In genomic region chr3:14667126-14667525, GRCm38 (mm10) we compare ENCODE assay signal across 9 mouse cellular contexts. TPM values are rescaled to one million over a fixed set of nuclear protein-coding genes. Genes with fewer than 3 reads are reported as not detected.
DNase-seq lines count a peak whose midpoint lies in the region; ATAC-seq and TF ChIP-seq lines count a peak whose summit lies in the region.
"Had no signal": no experiment of that assay in that cellular context is flagged by ENCODE, and none has a peak within 500 bp of the region (broad histone marks: within the 10 kb centered on the region; RNA-seq: fewer than 3 reads in every experiment).

No protein-coding gene starts in this region.

- no peak for ATAC-seq in hindbrain, embryonic 12.5 days (ENCODE audit: low FRiP score)
- peak; percentile 96 for ATAC-seq in megakaryocyte progenitor cell, adult 5-6 weeks (replicated peaks; ENCODE audit: poor library complexity)

- no peaks in the 10 kb centered on the region for H3K36me3 ChIP-seq in hindbrain, embryonic 10.5 days
- H3K36me3 ChIP-seq in hindbrain, embryonic 12.5 days = no peaks in the 10 kb centered on the region
- peaks cover 0 to 1% of the 10 kb centered on the region in 2 experiments for H3K36me3 ChIP-seq in CH12.LX (replicated peaks in 1 of 2; ENCODE audit: control insufficient read depth in 1 of 2, insufficient read depth in 1 of 2, low read length in 1 of 2)
- H3K36me3 ChIP-seq: liver, embryonic 13.5 days had no signal

- dilution Hi-C loops in CH12.LX (cut with MboI; ENCODE audit: extremely low pct_ligation_motif_present, extremely low pct_unique_long_range_greater_than_20kb, low sequenced_read_pairs) = no loop called here

- no peak overlapping the region for H3K27ac ChIP-seq in hindbrain, embryonic 10.5 days
- no peak overlapping the region for H3K27ac ChIP-seq in hindbrain, embryonic 12.5 days
- H3K27ac ChIP-seq in CH12.LX (ENCODE audit: insufficient read depth, low read depth) = no peak overlapping the region
- H3K27ac ChIP-seq in embryonic fibroblast, embryonic 13.5 days (ENCODE audit: insufficient read depth, low read length) = no peak overlapping the region
- no peak overlapping the region for H3K27ac ChIP-seq in layer of hippocampus, adult 2 months
- H3K27ac ChIP-seq: liver, embryonic 13.5 days had no signal

- DNase-seq in hindbrain, embryonic 10.5 days (ENCODE audit: low spot score) = peak; percentile 45
- peak; percentile 42 for DNase-seq in CH12.LX (ENCODE audit: extremely low read depth)
- peak; percentile 63 for DNase-seq in adrenal gland, postnatal 14 days
- DNase-seq in layer of hippocampus, adult 2 months (ENCODE audit: low spot score in 2 of 2) = peak; percentile 33 to 49
- peak; percentile 22 for DNase-seq in thymus, postnatal 14 days
- DNase-seq: liver, embryonic 13.5 days had no signal

- no peak for TF ChIP-seq POLR2A in CH12.LX (IDR thresholded peaks at IDR 0.05; ENCODE audit: low read depth, low read length)
- no peak for TF ChIP-seq POLR2A in embryonic fibroblast, embryonic 13.5 days (IDR thresholded peaks at IDR 0.05; ENCODE audit: low read depth, low read length)

- no peaks in the 10 kb centered on the region for H3K79me2 ChIP-seq in CH12.LX (replicated peaks; ENCODE audit: control insufficient read depth, extremely low read depth, insufficient read depth, poor library complexity, severe bottlenecking)

- TF ChIP-seq EP300 in CH12.LX (IDR thresholded peaks at IDR 0.05; ENCODE audit: low read length) = no peak

- peak; percentile 65 for TF ChIP-seq RAD21 in CH12.LX (IDR thresholded peaks at IDR 0.05; ENCODE audit: low read depth, low read length)

- H3K4me2 ChIP-seq in hindbrain, embryonic 12.5 days (replicated peaks) = no peak overlapping the region
- no peak overlapping the region for H3K4me2 ChIP-seq in CH12.LX (ENCODE audit: insufficient read depth, low read depth, poor library complexity, severe bottlenecking)
- H3K4me2 ChIP-seq: liver, embryonic 13.5 days had no signal

- no peak overlapping the region for H3K9ac ChIP-seq in hindbrain, embryonic 12.5 days
- H3K9ac ChIP-seq in CH12.LX (ENCODE audit: insufficient read depth, low read depth) = no peak overlapping the region
- H3K9ac ChIP-seq: liver, embryonic 13.5 days had no signal

- 55% methylated on average over 2 of the region's 2 CpGs for WGBS in hindbrain, embryonic 10.5 days
- WGBS in hindbrain, embryonic 12.5 days = 49% methylated on average over 2 of the region's 2 CpGs

- TF ChIP-seq CTCF in CH12.LX (conservative IDR thresholded peaks at IDR 0.05 in 1 of 2, IDR thresholded peaks at IDR 0.05 in 1 of 2; ENCODE audit: low read depth in 2 of 2, low read length in 2 of 2) = peak; percentile 76 to 80
- TF ChIP-seq CTCF in embryonic fibroblast, embryonic 13.5 days (IDR thresholded peaks at IDR 0.05; ENCODE audit: borderline replicate concordance, insufficient read depth, low read length) = 0 out of 2 replicates have a peak, but pooled peaks have one; percentile 22
- peak; percentile 89 for TF ChIP-seq CTCF in layer of hippocampus, adult 2 months (conservative IDR thresholded peaks at IDR 0.05)

- H3K4me1 ChIP-seq in hindbrain, embryonic 10.5 days (replicated peaks) = no peaks in the 10 kb centered on the region
- H3K4me1 ChIP-seq in hindbrain, embryonic 12.5 days = no peaks in the 10 kb centered on the region
- H3K4me1 ChIP-seq in CH12.LX (ENCODE audit: control insufficient read depth in 1 of 2, insufficient read depth in 2 of 2) = no peaks in the 10 kb centered on the region
- H3K4me1 ChIP-seq in embryonic fibroblast, embryonic 13.5 days (ENCODE audit: control insufficient read depth, insufficient read depth, low read length) = no peaks in the 10 kb centered on the region
- H3K4me1 ChIP-seq: liver, embryonic 13.5 days had no signal

- no peak overlapping the region for H3K4me3 ChIP-seq in hindbrain, embryonic 10.5 days
- no peak overlapping the region for H3K4me3 ChIP-seq in hindbrain, embryonic 12.5 days
- no peak overlapping the region for H3K4me3 ChIP-seq in CH12.LX (replicated peaks in 1 of 3; ENCODE audit: low read depth in 2 of 3, low read length in 2 of 3, poor library complexity in 1 of 3)
- no peak overlapping the region for H3K4me3 ChIP-seq in embryonic fibroblast, embryonic 13.5 days (ENCODE audit: insufficient read depth, low read length)
- H3K4me3 ChIP-seq in layer of hippocampus, adult 2 months = no peak overlapping the region
- H3K4me3 ChIP-seq: liver, embryonic 13.5 days had no signal

- no peaks in the 10 kb centered on the region for H3K27me3 ChIP-seq in hindbrain, embryonic 10.5 days (ENCODE audit: insufficient read depth, poor library complexity, severe bottlenecking)
- no peaks in the 10 kb centered on the region for H3K27me3 ChIP-seq in hindbrain, embryonic 12.5 days
- H3K27me3 ChIP-seq in CH12.LX (replicated peaks) = no peaks in the 10 kb centered on the region
- H3K27me3 ChIP-seq: liver, embryonic 13.5 days had no signal

- H3K9me3 ChIP-seq in hindbrain, embryonic 10.5 days = no peaks in the 10 kb centered on the region
- no peaks in the 10 kb centered on the region for H3K9me3 ChIP-seq in hindbrain, embryonic 12.5 days (replicated peaks)
- H3K9me3 ChIP-seq in CH12.LX (replicated peaks; ENCODE audit: low read length) = no peaks in the 10 kb centered on the region
- H3K9me3 ChIP-seq: liver, embryonic 13.5 days had no signal

- in situ Hi-C loops in CH12.LX (cut with MboI; ENCODE audit: low pct_ligation_motif_present, low pct_unique_long_range_greater_than_20kb, low sequenced_read_pairs) = loop anchor here (25.0 kb wide), 1 partner anchor 280 kb away; no protein-coding TSS in a partner anchor

TF ChIP-seq in CH12.LX, 34 proteins besides CTCF, POLR2A, EP300 and RAD21:
- TF ChIP-seq MAX (IDR thresholded peaks at IDR 0.05; ENCODE audit: low read length) (no peak), NELFE (IDR thresholded peaks at IDR 0.05; ENCODE audit: low read depth, low read length) (no peak), ETS1 (conservative IDR thresholded peaks at IDR 0.05; ENCODE audit: low read depth, low read length) (no peak), JUN (IDR thresholded peaks at IDR 0.05; ENCODE audit: insufficient read depth, low read depth, low read length) (no peak), SMC3 (IDR thresholded peaks at IDR 0.05; ENCODE audit: low read depth, low read length) (peak; percentile 81), GABPA (IDR thresholded peaks at IDR 0.05; ENCODE audit: insufficient replicate concordance, low read depth, low read length) (no peak), MEF2A (IDR thresholded peaks at IDR 0.05; ENCODE audit: borderline replicate concordance, low read depth, low read length) (no peak), POLR2AphosphoS2 (IDR thresholded peaks at IDR 0.05; ENCODE audit: low read depth, low read length) (no peak)

RNA-seq across cellular contexts. Expression of gene Car13, which starts 25.6 kb away (rescaled TPM):
- 2.9 and 4.6 TPM in 2 replicates for polyA plus RNA-seq in hindbrain, embryonic 10.5 days (2016; fragmentation: Nextera tagmentation; extraction: Ambion mirVana)
- 2.4 and 5.0 TPM in 2 replicates for polyA plus RNA-seq in hindbrain, embryonic 12.5 days (2016; fragmentation: Nextera tagmentation; extraction: Ambion mirVana)
- total RNA-seq in CH12.LX (2012; rRNA removed) = 10.8 and 14.3 TPM in 2 replicates
- total RNA-seq in CH12.LX (2014; rRNA removed) = 25.4 and 27.0 TPM in 2 replicates
- 20.5 and 23.2 TPM in 2 replicates for polyA plus RNA-seq in CH12.LX (2012; ENCODE audit: insufficient read length, low read depth)
- 15.6 and 16.9 TPM in 2 replicates for total RNA-seq in adrenal gland, postnatal 14 days (2021)
- polyA plus RNA-seq in embryonic fibroblast, embryonic 13.5 days (2011; ENCODE audit: insufficient read length, low read depth, missing spikeins) = 15.9 and 16.8 TPM in 2 replicates
- under 1 TPM; 0.54 to 0.97 TPM for total RNA-seq in layer of hippocampus, adult 2 months (2021)
- 6.2 and 6.3 TPM in 2 replicates for total RNA-seq in megakaryocyte progenitor cell, adult 5-6 weeks (2015)
- 4.1 and 5.3 TPM in 2 replicates for total RNA-seq in megakaryocyte progenitor cell, adult 5-6 weeks (2017)

RNA-seq across cellular contexts. Expression of gene 1810022K09Rik, which starts 56.0 kb away (rescaled TPM):
- polyA plus RNA-seq in hindbrain, embryonic 10.5 days (2016; fragmentation: Nextera tagmentation; extraction: Ambion mirVana) = 460 and 471 TPM in 2 replicates
- polyA plus RNA-seq in hindbrain, embryonic 12.5 days (2016; fragmentation: Nextera tagmentation; extraction: Ambion mirVana) = 452 and 499 TPM in 2 replicates
- total RNA-seq in CH12.LX (2012; rRNA removed) (117 and 181 TPM in 2 replicates), CH12.LX (2014; rRNA removed) (261 and 339 TPM in 2 replicates)
- polyA plus RNA-seq in CH12.LX (2012; ENCODE audit: insufficient read length, low read depth) = 242 and 278 TPM in 2 replicates
- 158 and 188 TPM in 2 replicates for total RNA-seq in adrenal gland, postnatal 14 days (2021)
- polyA plus RNA-seq in embryonic fibroblast, embryonic 13.5 days (2011; ENCODE audit: insufficient read length, low read depth, missing spikeins) = 357 and 397 TPM in 2 replicates
- total RNA-seq in layer of hippocampus, adult 2 months (2021) = 10 to 100 TPM; 82.3 to 83.9 TPM
- total RNA-seq in megakaryocyte progenitor cell, adult 5-6 weeks (2015) = 297 and 342 TPM in 2 replicates
- 639 and 726 TPM in 2 replicates for total RNA-seq in megakaryocyte progenitor cell, adult 5-6 weeks (2017)

Comparison
In these comparisons a context has a peak if more than half of its experiments do, and no peak if none do; other contexts are left out.
1. CTCF ChIP-seq: peak in every context shown above with its lines; median percentile 89 in layer of hippocampus, adult 2 months; 78 in CH12.LX; 22 in embryonic fibroblast, embryonic 13.5 days.